Mouse (Mus musculus) left cerebral cortex, adult 9 months (tissue): Measurements from ENCODE around the gene Per1.

ENCODE experiments used
- DNase-seq, 2 experiments: peaks; one replicate each; pipeline ENCODE4 v3.0.0; 2022; ENCODE audit warnings: low spot score in 2 of 2

Gene Per1

DNA sequence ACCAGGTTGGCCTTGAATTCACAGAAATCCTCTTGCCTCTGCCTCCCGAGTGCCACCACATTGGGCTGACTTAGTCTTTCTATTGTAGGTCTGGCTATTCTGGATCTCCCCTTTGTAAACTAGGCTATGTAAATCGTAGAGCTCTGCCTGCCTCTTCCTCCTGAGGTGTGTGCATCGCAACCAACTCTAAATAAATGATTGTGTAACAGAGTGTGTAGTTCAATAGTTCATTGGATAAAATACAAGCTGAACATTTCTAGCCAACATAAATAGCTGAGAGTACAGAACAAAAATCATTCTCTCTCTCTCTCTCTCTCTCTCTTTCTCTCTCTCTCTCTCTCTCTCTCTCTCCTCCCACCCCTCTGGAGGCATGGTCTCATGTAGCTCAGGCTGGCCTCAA is 19.6 kb downstream of the Per1 start:
- no peak for DNase-seq

DNA sequence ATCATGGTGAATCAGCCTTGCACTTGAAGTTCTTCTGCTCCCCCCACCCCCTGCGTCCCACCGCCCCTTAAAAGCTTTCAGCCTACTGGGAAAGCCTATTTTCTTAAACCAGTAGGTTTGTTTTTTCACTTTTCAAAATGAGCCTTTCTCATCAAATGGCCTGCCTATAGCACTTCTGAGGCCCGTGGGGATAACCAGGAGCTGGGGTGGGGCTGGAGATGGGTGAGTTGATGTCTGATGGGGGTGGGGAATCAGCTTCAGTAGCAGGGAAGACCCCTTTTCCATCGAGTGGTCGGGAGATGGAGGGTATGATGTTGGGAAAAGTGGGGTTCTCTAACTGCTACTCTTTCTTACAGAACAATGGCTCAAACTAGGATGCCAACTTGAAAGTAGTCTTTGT is 21.8 kb downstream of the Per1 start:
- no peak for DNase-seq

DNA sequence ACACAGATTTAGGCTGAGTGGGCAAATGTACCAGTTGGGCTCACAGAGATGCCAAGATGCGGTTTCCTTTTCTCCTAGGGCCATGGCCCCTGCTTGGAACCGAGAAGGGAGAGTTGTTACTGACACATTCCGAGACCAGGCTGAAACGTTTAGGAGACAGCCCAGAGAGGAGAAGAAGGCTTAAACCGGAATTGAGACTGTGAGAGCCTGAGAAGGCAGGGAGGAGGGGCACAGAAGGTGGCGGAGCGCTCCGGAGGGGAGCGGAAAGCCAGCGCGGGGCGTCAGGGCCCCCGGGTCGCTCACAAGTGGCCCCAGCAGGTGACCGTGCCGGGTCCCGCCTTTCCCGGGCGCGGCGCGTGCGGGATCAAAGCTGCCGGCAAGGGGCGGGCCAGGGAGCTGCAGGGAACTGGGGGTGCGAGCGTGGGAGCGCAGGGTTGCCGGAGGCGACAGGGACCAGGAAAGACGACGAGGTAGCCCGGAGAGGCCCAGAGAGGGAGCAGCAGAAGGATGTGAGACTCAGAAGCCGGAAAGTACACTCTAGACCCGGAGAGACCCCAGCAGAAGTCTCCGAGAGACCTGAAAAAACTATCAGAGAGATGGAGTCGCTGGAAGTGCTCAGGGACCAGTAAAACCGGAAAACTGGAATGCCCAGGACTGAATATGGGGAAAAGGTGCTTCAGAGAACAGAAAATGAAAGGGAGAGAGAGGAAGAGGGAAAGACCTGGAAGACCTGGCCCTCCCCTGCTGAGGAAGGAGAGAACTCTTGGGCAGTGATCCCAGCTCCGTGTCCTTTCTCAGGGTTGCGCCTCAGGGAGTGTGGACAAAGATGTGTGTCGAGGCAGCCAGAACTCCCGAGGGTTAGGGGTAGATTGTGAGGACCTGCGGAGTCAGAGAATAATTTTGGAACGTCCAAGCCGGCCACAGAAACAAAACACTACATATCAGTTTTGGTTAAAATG is 23.0 kb downstream of the Per1 start:
- DNase-seq = peak in 1 of 2 experiments; percentile 46

DNA sequence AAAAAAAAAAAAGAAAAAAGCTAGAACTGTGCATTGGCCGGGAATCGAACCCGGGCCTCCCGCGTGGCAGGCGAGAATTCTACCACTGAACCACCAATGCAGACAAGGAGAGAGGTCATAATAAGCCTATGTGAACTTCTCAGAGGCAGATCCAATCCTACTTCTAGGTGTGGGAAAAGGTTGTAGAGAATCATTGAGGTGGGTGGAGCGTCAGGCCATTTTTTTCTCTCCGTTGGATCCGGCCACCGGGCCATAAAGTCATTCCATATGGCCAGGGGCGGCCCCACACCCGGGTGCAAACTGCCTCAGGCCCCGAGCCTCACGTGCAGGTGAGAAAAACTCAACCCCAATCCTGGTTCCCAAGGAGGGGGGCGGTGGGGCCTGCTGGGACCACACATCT is 23.7 kb downstream of the Per1 start:
- peak in 1 of 2 experiments; percentile 92 for DNase-seq

GRCm38 (mm10) chr11:69119446-69120155 is 24.6 kb downstream of the Per1 start:
- no peak for DNase-seq

GRCm38 (mm10) chr11:69120221-69121000 is 25.4 kb downstream of the Per1 start, which contains the start of gene Hes7:
Gene Hes7, plus strand, starts transcription at chr11:69120404.
- DNase-seq = no peak

- DNase-seq = no peak
These were observed 26.2 kb downstream of the Per1 start for GRCm38 (mm10) chr11:69121001-69121740.

- DNase-seq = no peak
These were observed 26.8 kb downstream of the Per1 start for GRCm38 (mm10) chr11:69121741-69122335.

GRCm38 (mm10) chr11:69122336-69122951 is 27.4 kb downstream of the Per1 start, which contains the start of gene 9130213A22Rik:
Gene 9130213A22Rik, minus strand, starts transcription at chr11:69122589.
- DNase-seq = peak in 1 of 2 experiments; percentile 88

DNA sequence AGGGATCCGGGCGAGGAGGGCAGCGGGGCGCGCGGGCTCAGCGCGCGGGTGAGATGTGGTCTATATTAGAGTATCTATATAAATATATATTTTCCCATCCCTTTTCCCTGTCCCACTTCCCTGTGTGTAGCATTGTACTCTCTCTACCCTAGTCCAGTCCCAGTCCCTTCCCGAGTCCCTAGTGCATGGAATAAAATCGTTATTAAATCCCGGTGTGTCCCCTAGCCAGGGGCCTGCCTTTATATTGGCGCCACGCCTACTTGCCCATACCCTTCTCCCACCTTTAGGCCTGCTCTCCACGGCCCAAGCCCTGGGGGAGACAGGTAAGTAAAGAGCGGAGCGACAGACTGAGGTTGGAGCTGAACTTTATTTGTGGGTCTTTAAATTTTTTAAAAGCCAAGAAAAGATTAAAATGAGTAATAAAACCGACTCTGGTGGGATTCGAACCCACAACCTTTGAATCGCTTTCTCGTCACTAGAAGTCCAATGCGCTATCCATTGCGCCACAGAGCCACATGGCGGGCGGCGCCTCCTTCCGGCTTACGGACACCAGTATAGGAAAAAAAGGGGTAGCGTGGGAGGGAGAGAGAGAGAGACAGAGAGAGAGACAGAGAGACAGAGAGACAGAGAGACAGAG is 28.2 kb downstream of the Per1 start:
- DNase-seq = peak; percentile 85 to 96

- DNase-seq = peak; percentile 79 to 96
These were observed 28.9 kb downstream of the Per1 start for GRCm38 (mm10) chr11:69123693-69124497.

- DNase-seq = peak in 1 of 2 experiments; percentile 82
These were observed 29.5 kb downstream of the Per1 start for GRCm38 (mm10) chr11:69124498-69124847.

DNA sequence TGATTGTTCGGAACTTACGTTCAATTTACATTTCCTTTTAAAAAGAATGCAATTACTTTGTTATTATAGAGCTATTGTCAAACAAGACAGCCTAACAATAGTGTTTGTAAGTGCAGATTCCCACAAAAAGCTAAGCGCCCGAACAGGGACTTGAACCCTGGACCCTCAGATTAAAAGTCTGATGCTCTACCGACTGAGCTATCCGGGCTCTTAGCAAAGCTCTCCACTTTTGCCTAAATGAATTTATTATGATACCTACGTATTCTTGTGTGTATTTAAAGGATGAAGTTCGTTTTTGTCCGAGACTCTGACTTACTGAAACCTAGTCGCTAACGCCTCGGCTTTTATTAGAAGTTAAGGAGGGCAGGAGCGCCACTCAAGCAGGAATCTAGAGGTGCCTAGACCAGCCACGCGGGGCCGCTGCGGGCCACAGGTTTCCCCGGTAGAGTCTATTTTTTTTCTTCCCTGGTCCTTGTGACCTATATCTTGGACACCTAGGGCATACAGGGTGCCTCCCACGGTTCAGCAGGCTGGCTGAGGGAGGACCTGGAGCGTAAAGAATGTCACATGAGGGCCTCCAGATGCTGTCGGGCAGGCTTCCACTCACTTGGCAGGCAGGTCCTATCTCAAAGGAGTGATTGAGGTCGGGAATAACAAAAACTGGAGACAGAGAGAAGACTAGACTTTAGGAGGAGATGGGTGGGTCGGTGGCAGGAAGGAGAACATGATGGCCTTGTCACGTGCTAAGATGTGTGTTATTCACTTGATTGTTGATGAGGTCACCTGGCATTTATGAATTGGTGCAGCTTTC is 30.2 kb downstream of the Per1 start:
- peak in 1 of 2 experiments; percentile 88 for DNase-seq

- no peak for DNase-seq
These were observed 30.7 kb downstream of the Per1 start, which contains the start of gene Aloxe3 for GRCm38 (mm10) chr11:69125852-69125918. Gene Aloxe3, plus strand, starts transcription at chr11:69125896.

DNA sequence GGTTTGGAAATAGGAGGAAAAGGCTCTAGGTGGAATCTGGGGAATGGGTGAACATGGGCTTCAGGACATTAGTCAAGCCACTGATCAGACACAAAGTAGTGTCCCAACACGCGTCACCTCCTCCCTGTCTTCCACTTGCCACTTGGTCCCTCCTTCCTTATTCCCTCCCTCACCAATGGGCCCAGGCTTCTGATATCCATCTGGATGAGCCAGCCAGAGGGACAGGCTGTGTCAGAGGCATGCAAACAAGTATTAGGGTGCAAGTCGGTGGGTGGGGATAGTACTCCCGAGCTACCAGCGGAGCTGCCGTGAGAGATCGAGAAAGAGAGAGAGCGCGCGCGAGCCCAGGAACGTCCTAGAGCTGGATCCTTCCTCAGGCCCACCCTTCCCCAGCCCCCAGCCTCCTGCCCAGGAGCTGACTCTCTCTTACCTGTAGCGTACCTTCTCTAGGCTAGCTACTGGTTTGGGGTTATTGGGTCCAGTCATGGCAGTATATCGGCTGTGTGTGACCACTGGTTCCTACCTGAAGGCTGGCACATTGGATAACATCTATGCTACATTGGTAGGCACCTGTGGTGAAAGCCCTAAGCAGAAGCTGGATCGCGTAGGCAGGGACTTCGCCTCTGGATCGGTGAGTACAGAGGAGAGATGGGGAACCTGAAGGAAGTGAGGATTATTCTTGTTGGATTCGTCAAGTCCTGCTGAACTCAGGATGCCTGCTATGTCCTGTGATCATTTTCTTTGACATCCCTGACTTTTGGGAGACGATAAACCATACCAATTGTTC is 31.1 kb downstream of the Per1 start:
- DNase-seq = no peak

- DNase-seq = no peak
These were observed 31.7 kb downstream of the Per1 start for GRCm38 (mm10) chr11:69126706-69127095.

DNA sequence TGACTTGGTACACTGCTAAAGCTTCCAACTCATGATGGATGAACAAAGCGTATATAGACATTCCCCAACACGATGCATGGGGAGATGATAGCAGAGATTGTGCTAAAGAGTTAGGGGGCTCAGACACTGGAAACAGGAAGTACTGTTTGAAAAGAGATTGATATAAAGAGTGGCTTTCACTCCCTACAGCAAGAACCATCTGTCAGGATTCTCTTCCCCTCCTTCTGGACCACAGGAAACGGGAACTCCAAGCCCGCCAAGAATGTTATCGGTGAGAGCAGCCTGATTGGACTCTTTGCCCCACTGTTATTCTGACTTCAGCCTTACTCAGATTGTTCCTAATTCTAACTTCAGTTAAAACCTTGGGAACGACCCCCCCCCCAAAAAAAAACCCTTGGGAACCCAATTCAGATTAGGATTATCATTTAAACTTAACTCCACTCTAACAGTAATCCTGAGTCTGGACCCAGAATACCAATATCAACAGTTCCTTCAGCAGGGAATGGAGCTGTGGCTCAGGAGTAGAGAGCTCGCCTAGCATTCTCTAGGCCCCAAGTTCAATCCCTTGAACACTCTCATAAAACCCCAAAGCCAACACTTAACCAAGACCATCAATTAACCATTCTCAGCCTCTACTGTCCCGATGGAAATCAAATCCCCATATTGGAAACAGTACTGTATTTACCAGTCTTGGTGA is 33.6 kb downstream of the Per1 start:
- DNase-seq = no peak
